In the genomic region with DNA sequence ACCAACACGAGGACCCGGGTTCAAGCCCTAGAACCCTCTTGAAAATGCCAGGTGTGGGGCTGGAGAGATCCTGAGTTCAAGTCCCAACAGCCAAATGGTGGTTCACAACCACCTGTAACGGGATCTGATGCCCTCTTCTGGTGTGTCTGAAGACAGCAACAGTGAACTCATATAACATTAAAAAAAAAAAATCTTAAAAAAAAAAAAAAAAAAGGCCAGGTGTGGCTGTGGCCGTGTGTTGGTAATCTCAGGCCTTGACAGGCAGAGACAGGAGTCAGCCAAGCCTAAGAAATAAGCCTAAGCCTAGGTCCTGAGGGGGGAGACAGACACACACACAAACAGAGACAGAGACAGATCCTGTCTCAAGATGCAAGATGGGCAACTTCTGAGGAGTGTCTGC, we compare ENCODE assay signal across 25 mouse cellular contexts. TPM values are rescaled to one million over a fixed set of nuclear protein-coding genes. Genes with fewer than 3 reads are reported as not detected.
DNase-seq lines count a peak whose midpoint lies in the region; ATAC-seq and TF ChIP-seq lines count a peak whose summit lies in the region.
"Had no signal": no experiment of that assay in that cellular context is flagged by ENCODE, and none has a peak within 500 bp of the region (broad histone marks: within the 10 kb centered on the region; RNA-seq: fewer than 3 reads in every experiment).

No protein-coding gene starts in this region.

- H3K9ac ChIP-seq in hindbrain, embryonic 14.5 days, result no peak overlapping the region
- no peak overlapping the region for H3K9ac ChIP-seq in midbrain, embryonic 15.5 days
- H3K9ac ChIP-seq in CH12.LX (ENCODE audit: insufficient read depth, low read depth) (no peak overlapping the region), ES-E14 (ENCODE audit: insufficient read depth, low read depth, low read length, poor library complexity, severe bottlenecking) (no peak overlapping the region)
- H3K9ac ChIP-seq: embryonic facial prominence, embryonic 13.5 days; embryonic facial prominence, embryonic 15.5 days; forebrain, embryonic 13.5 days; forebrain, embryonic 15.5 days had no signal

- in situ Hi-C loops in CH12.LX (cut with MboI; ENCODE audit: low pct_ligation_motif_present, low pct_unique_long_range_greater_than_20kb, low sequenced_read_pairs) (no loop called here), ES-E14 (cut with MboI; ENCODE audit: low sequenced_read_pairs in 2 of 2, unreplicated experiment in 2 of 2) (no loop called here)

- H3K4me1 ChIP-seq in hindbrain, embryonic 10.5 days (replicated peaks), result peaks cover 73% of the 10 kb centered on the region
- peaks cover 29% of the 10 kb centered on the region for H3K4me1 ChIP-seq in hindbrain, embryonic 14.5 days (replicated peaks; ENCODE audit: control insufficient read depth, insufficient read depth, low read length)
- H3K4me1 ChIP-seq in midbrain, embryonic 10.5 days, result peaks cover 63% of the 10 kb centered on the region
- H3K4me1 ChIP-seq in midbrain, embryonic 15.5 days, result peaks cover 35% of the 10 kb centered on the region
- peaks cover 0 to 11% of the 10 kb centered on the region in 2 experiments; a peak in 2 of 4 replicates for H3K4me1 ChIP-seq in CH12.LX (ENCODE audit: control insufficient read depth in 1 of 2, insufficient read depth in 2 of 2)
- peaks cover 14 to 18% of the 10 kb centered on the region in 2 experiments for H3K4me1 ChIP-seq in ES-E14 (ENCODE audit: control insufficient read depth in 2 of 2, insufficient read depth in 2 of 2, low read length in 2 of 2, poor library complexity in 1 of 2)

- dilution Hi-C loops in CH12.LX (cut with MboI; ENCODE audit: extremely low pct_ligation_motif_present, extremely low pct_unique_long_range_greater_than_20kb, low sequenced_read_pairs), result no loop called here

- no peak overlapping the region for H3K4me3 ChIP-seq in hindbrain, embryonic 10.5 days
- no peak overlapping the region for H3K4me3 ChIP-seq in hindbrain, embryonic 14.5 days (replicated peaks; ENCODE audit: low read length)
- no peak overlapping the region for H3K4me3 ChIP-seq in midbrain, embryonic 10.5 days
- no peak overlapping the region for H3K4me3 ChIP-seq in midbrain, embryonic 15.5 days
- H3K4me3 ChIP-seq in CH12.LX (replicated peaks in 1 of 3; ENCODE audit: low read depth in 2 of 3, low read length in 2 of 3, poor library complexity in 1 of 3), result no peak overlapping the region
- H3K4me3 ChIP-seq in ES-E14 (ENCODE audit: insufficient read depth in 1 of 2, low read depth in 1 of 2, low read length in 2 of 2, poor library complexity in 1 of 2, severe bottlenecking in 1 of 2), result no peak overlapping the region
- H3K4me3 ChIP-seq: embryonic facial prominence, embryonic 13.5 days; embryonic facial prominence, embryonic 15.5 days; erythroblast, embryonic 14.5 days; forebrain, embryonic 13.5 days; forebrain, embryonic 15.5 days had no signal

- H3K27me3 ChIP-seq in hindbrain, embryonic 10.5 days (ENCODE audit: insufficient read depth, poor library complexity, severe bottlenecking), result no peaks in the 10 kb centered on the region
- H3K27me3 ChIP-seq in hindbrain, embryonic 14.5 days (ENCODE audit: control insufficient read depth, insufficient read depth, low read length), result no peaks in the 10 kb centered on the region
- no peaks in the 10 kb centered on the region for H3K27me3 ChIP-seq in midbrain, embryonic 10.5 days (ENCODE audit: low read depth, poor library complexity, severe bottlenecking)
- H3K27me3 ChIP-seq in midbrain, embryonic 15.5 days (replicated peaks), result no peaks in the 10 kb centered on the region
- no peaks in the 10 kb centered on the region for H3K27me3 ChIP-seq in CH12.LX (replicated peaks)
- H3K27me3 ChIP-seq: embryonic facial prominence, embryonic 13.5 days; embryonic facial prominence, embryonic 15.5 days; forebrain, embryonic 13.5 days; forebrain, embryonic 15.5 days had no signal

- no peak for TF ChIP-seq POLR2A in CH12.LX (IDR thresholded peaks at IDR 0.05; ENCODE audit: low read depth, low read length)

- H3K79me2 ChIP-seq in CH12.LX (replicated peaks; ENCODE audit: control insufficient read depth, extremely low read depth, insufficient read depth, poor library complexity, severe bottlenecking), result no peaks in the 10 kb centered on the region

- H3K27ac ChIP-seq in hindbrain, embryonic 10.5 days, result peak overlapping the region; percentile 88
- no peak overlapping the region for H3K27ac ChIP-seq in hindbrain, embryonic 14.5 days
- H3K27ac ChIP-seq in midbrain, embryonic 10.5 days (replicated peaks), result peak overlapping the region; percentile 86
- H3K27ac ChIP-seq in midbrain, embryonic 15.5 days, result no peak overlapping the region
- no peak overlapping the region for H3K27ac ChIP-seq in CH12.LX (ENCODE audit: insufficient read depth, low read depth)
- H3K27ac ChIP-seq in ES-E14 (ENCODE audit: insufficient read depth, low read depth, low read length, poor library complexity, severe bottlenecking), result no peak overlapping the region
- H3K27ac ChIP-seq: embryonic facial prominence, embryonic 13.5 days; embryonic facial prominence, embryonic 15.5 days; forebrain, embryonic 13.5 days; forebrain, embryonic 15.5 days had no signal

- no peak for TF ChIP-seq CTCF in CH12.LX (conservative IDR thresholded peaks at IDR 0.05 in 1 of 2, IDR thresholded peaks at IDR 0.05 in 1 of 2; ENCODE audit: low read depth in 2 of 2, low read length in 2 of 2)

- H3K36me3 ChIP-seq in hindbrain, embryonic 10.5 days, result peaks cover 9% of the 10 kb centered on the region
- H3K36me3 ChIP-seq in hindbrain, embryonic 14.5 days (replicated peaks; ENCODE audit: control insufficient read depth, insufficient read depth), result no peaks in the 10 kb centered on the region
- H3K36me3 ChIP-seq in midbrain, embryonic 10.5 days, result peaks cover 12% of the 10 kb centered on the region; the same call in 1 of the 2 replicates
- H3K36me3 ChIP-seq in midbrain, embryonic 15.5 days (replicated peaks), result no peaks in the 10 kb centered on the region
- H3K36me3 ChIP-seq in CH12.LX (replicated peaks in 1 of 2; ENCODE audit: control insufficient read depth in 1 of 2, insufficient read depth in 1 of 2, low read length in 1 of 2) (no peaks in the 10 kb centered on the region), ES-E14 (ENCODE audit: control insufficient read depth, insufficient read depth, low read length, poor library complexity, severe bottlenecking) (no peaks in the 10 kb centered on the region)
- H3K36me3 ChIP-seq: embryonic facial prominence, embryonic 15.5 days; forebrain, embryonic 15.5 days had no signal

- WGBS in hindbrain, embryonic 10.5 days, result 80% methylated on average over 4 of the region's 4 CpGs
- 77% methylated on average over 4 of the region's 4 CpGs for WGBS in hindbrain, embryonic 14.5 days
- WGBS in midbrain, embryonic 10.5 days, result 87% methylated on average over 4 of the region's 4 CpGs
- 79% methylated on average over 4 of the region's 4 CpGs for WGBS in midbrain, embryonic 15.5 days

- no peak for TF ChIP-seq RAD21 in CH12.LX (IDR thresholded peaks at IDR 0.05; ENCODE audit: low read depth, low read length)

- no peak for DNase-seq in hindbrain, embryonic 10.5 days (ENCODE audit: low spot score)
- DNase-seq in hindbrain, embryonic 14.5 days (ENCODE audit: low spot score), result no peak
- no peak for DNase-seq in midbrain, embryonic 10.5 days (ENCODE audit: low spot score)
- DNase-seq in CH12.LX (ENCODE audit: extremely low read depth) (no peak), ES-E14 (ENCODE audit: low read depth, low spot score) (no peak)
- no peak for DNase-seq in layer of hippocampus, adult 11-12 months (ENCODE audit: low spot score)
- no peak for DNase-seq in spleen, postnatal 14 days (ENCODE audit: low spot score in 2 of 2)
- DNase-seq: adrenal gland, adult 2 months; adrenal gland, postnatal 10 days; adrenal gland, postnatal 25 days; cerebellum, adult 11 months; cerebellum, adult 18-20 months; cerebellum, adult 8-10 months; cerebellum, adult 9-11 months; cerebellum, postnatal 14 days; cerebellum, postnatal 36 days; embryo, embryonic 11 days had no signal

- no peaks in the 10 kb centered on the region for H3K9me3 ChIP-seq in hindbrain, embryonic 10.5 days
- no peaks in the 10 kb centered on the region for H3K9me3 ChIP-seq in hindbrain, embryonic 14.5 days (ENCODE audit: control insufficient read depth, low read length)
- no peaks in the 10 kb centered on the region for H3K9me3 ChIP-seq in midbrain, embryonic 10.5 days (replicated peaks)
- no peaks in the 10 kb centered on the region for H3K9me3 ChIP-seq in midbrain, embryonic 15.5 days
- no peaks in the 10 kb centered on the region for H3K9me3 ChIP-seq in CH12.LX (replicated peaks; ENCODE audit: low read length)
- H3K9me3 ChIP-seq in ES-E14 (ENCODE audit: control insufficient read depth, insufficient read depth, low read depth, low read length), result no peaks in the 10 kb centered on the region
- H3K9me3 ChIP-seq: embryonic facial prominence, embryonic 13.5 days; embryonic facial prominence, embryonic 15.5 days; forebrain, embryonic 13.5 days; forebrain, embryonic 15.5 days had no signal

- no peak for ATAC-seq in hindbrain, embryonic 14.5 days (ENCODE audit: low FRiP score)
- no peak for ATAC-seq in midbrain, embryonic 15.5 days (replicated peaks)
- ATAC-seq: forebrain, embryonic 13.5 days; forebrain, embryonic 15.5 days had no signal

- no peak overlapping the region for H3K4me2 ChIP-seq in hindbrain, embryonic 14.5 days (replicated peaks)
- H3K4me2 ChIP-seq in midbrain, embryonic 15.5 days, result no peak overlapping the region
- no peak overlapping the region for H3K4me2 ChIP-seq in CH12.LX (ENCODE audit: insufficient read depth, low read depth, poor library complexity, severe bottlenecking)
- H3K4me2 ChIP-seq: embryonic facial prominence, embryonic 13.5 days; embryonic facial prominence, embryonic 15.5 days; forebrain, embryonic 13.5 days; forebrain, embryonic 15.5 days had no signal

- no peak for TF ChIP-seq EP300 in CH12.LX (IDR thresholded peaks at IDR 0.05; ENCODE audit: low read length)

TF ChIP-seq in CH12.LX, 34 proteins besides CTCF, POLR2A, EP300 and RAD21 (continues in another document):
- TF ChIP-seq UBTF (IDR thresholded peaks at IDR 0.05; ENCODE audit: low read depth, low read length) (no peak), PAX5 (IDR thresholded peaks at IDR 0.05; ENCODE audit: low read length) (no peak), MYC (IDR thresholded peaks at IDR 0.05; ENCODE audit: low read depth, low read length) (no peak)

TF ChIP-seq in ES-E14, 5 proteins besides CTCF, POLR2A, EP300 and RAD21:
- TF ChIP-seq ZNF384 (IDR thresholded peaks at IDR 0.05; ENCODE audit: low read depth, low read length), result peak; percentile 70
- no peak for TF ChIP-seq CHD2 (IDR thresholded peaks at IDR 0.05; ENCODE audit: low read depth, low read length)

RNA-seq across cellular contexts. Expression of a gene that starts 56.9 kb away (rescaled TPM):
- 23.7 and 25.1 TPM in 2 replicates for polyA plus RNA-seq in hindbrain, embryonic 10.5 days (2016; fragmentation: Nextera tagmentation; extraction: Ambion mirVana)
- 7.2 and 7.3 TPM in 2 replicates for polyA plus RNA-seq in hindbrain, embryonic 14.5 days (2014; fragmentation: Nextera tagmentation; extraction: Ambion mirVana)
- polyA plus RNA-seq in midbrain, embryonic 10.5 days (2016; fragmentation: Nextera tagmentation; extraction: Ambion mirVana), result 24.2 and 25.7 TPM in 2 replicates
- polyA plus RNA-seq in midbrain, embryonic 15.5 days (2015; fragmentation: Nextera tagmentation; extraction: Ambion mirVana), result 6.1 and 7.2 TPM in 2 replicates
- 0.13 and 0.21 TPM in 2 replicates for total RNA-seq in CH12.LX (2012; rRNA removed)
- 0.47 and 0.53 TPM in 2 replicates for total RNA-seq in CH12.LX (2014; rRNA removed)
- polyA plus RNA-seq in CH12.LX (2012; ENCODE audit: insufficient read length, low read depth), result 6.3 and 9.9 TPM in 2 replicates
- 12.5 and 14.5 TPM in 2 replicates for total RNA-seq in ES-E14 (2012; rRNA removed)
- total RNA-seq: common myeloid progenitor, adult 5-6 weeks; MEL had no signal

Comparison
In these comparisons a context has a peak if more than half of its experiments do, and no peak if none do; other contexts are left out.
1. H3K27ac ChIP-seq: peak in hindbrain, embryonic 10.5 days (single experiment) and midbrain, embryonic 10.5 days (single experiment); none in hindbrain, embryonic 14.5 days (single experiment), midbrain, embryonic 15.5 days (single experiment), CH12.LX (single experiment) and ES-E14 (single experiment).